Mouse (Mus musculus): ENCODE data around the gene Dand5. TPM values are rescaled to one million over a fixed set of nuclear protein-coding genes. Genes with fewer than 3 reads are reported as not detected.

The Dand5 gene
- polyA plus RNA-seq, 1 experiment from 2014 or later: 5.9 TPM

GRCm38 (mm10) chr8:84775105-84775591, 47.5 kb downstream of the Dand5 start:
- no peaks in the 10 kb centered on the region for H3K9me3 ChIP-seq (ENCODE audit: control insufficient read depth, low read length)
- H3K9ac ChIP-seq (ENCODE audit: low read length): peak overlapping the region; percentile 52; the same call in 1 of the 2 replicates
- peak overlapping the region; percentile 64 for H3K4me2 ChIP-seq (ENCODE audit: low read length)
- H3K36me3 ChIP-seq (ENCODE audit: control insufficient read depth, insufficient read depth, low read length): no peaks in the 10 kb centered on the region
- peak overlapping the region; percentile 69 to 81 for H3K27ac ChIP-seq (replicated peaks in 1 of 2; ENCODE audit: control insufficient read depth in 1 of 2, insufficient read depth in 1 of 2, low read depth in 2 of 2, low read length in 2 of 2)
- peaks cover 20 to 44% of the 10 kb centered on the region in 2 experiments; a peak in 3 of 4 replicates for H3K4me1 ChIP-seq (ENCODE audit: control insufficient read depth in 2 of 2, insufficient read depth in 2 of 2, low read length in 2 of 2)
- no peak for ATAC-seq (ENCODE audit: insufficient number of reproducible peaks, insufficient read depth, low FRiP score, low read depth)
- peaks cover 80% of the 10 kb centered on the region for H3K27me3 ChIP-seq (ENCODE audit: control insufficient read depth, insufficient read depth, low read length)
- 15% methylated on average over 13 of the region's 13 CpGs for WGBS
- H3K4me3 ChIP-seq (ENCODE audit: control insufficient read depth in 1 of 2, insufficient read depth in 1 of 2, low read depth in 1 of 2, low read length in 2 of 2): peak overlapping the region in 1 of 2 experiments; percentile 3; a peak in 1 of 4 replicates

- H3K36me3 ChIP-seq (ENCODE audit: control insufficient read depth, insufficient read depth, low read length): 0 out of 2 replicates have a peak, but pooled peaks cover under 1% of the 10 kb centered on the region
- H3K27me3 ChIP-seq (ENCODE audit: control insufficient read depth, insufficient read depth, low read length): peaks cover 75% of the 10 kb centered on the region
- peak overlapping the region; percentile 64 for H3K4me2 ChIP-seq (ENCODE audit: low read length)
- WGBS: 8% methylated on average over 10 of the region's 10 CpGs
- no peak for ATAC-seq (ENCODE audit: insufficient number of reproducible peaks, insufficient read depth, low FRiP score, low read depth)
- peak overlapping the region in 1 of 2 experiments; percentile 40; a peak in 1 of 4 replicates for H3K4me3 ChIP-seq (ENCODE audit: control insufficient read depth in 1 of 2, insufficient read depth in 1 of 2, low read depth in 1 of 2, low read length in 2 of 2)
- peaks cover 17 to 39% of the 10 kb centered on the region in 2 experiments; a peak in 3 of 4 replicates for H3K4me1 ChIP-seq (ENCODE audit: control insufficient read depth in 2 of 2, insufficient read depth in 2 of 2, low read length in 2 of 2)
- no peaks in the 10 kb centered on the region for H3K9me3 ChIP-seq (ENCODE audit: control insufficient read depth, low read length)
- peak overlapping the region; percentile 41 to 69; a peak in 3 of 4 replicates for H3K27ac ChIP-seq (replicated peaks in 1 of 2; ENCODE audit: control insufficient read depth in 1 of 2, insufficient read depth in 1 of 2, low read depth in 2 of 2, low read length in 2 of 2)
- no peak overlapping the region for H3K9ac ChIP-seq (ENCODE audit: low read length)
These were observed 48.1 kb downstream of the Dand5 start for GRCm38 (mm10) chr8:84774473-84774911.

GRCm38 (mm10) chr8:84773833-84774232, 48.8 kb downstream of the Dand5 start:
- peak; percentile 71 for ATAC-seq (ENCODE audit: insufficient number of reproducible peaks, insufficient read depth, low FRiP score, low read depth)
- H3K9me3 ChIP-seq (ENCODE audit: control insufficient read depth, low read length): no peaks in the 10 kb centered on the region
- H3K4me3 ChIP-seq (ENCODE audit: control insufficient read depth in 1 of 2, insufficient read depth in 1 of 2, low read depth in 1 of 2, low read length in 2 of 2): peak overlapping the region; percentile 28 to 40
- WGBS: under 1% methylated on average over 18 of the region's 19 CpGs
- peaks cover 16 to 37% of the 10 kb centered on the region in 2 experiments; a peak in 3 of 4 replicates for H3K4me1 ChIP-seq (ENCODE audit: control insufficient read depth in 2 of 2, insufficient read depth in 2 of 2, low read length in 2 of 2)
- peak overlapping the region; percentile 64 for H3K4me2 ChIP-seq (ENCODE audit: low read length)
- H3K36me3 ChIP-seq (ENCODE audit: control insufficient read depth, insufficient read depth, low read length): 0 out of 2 replicates have a peak, but pooled peaks cover 7% of the 10 kb centered on the region
- peak overlapping the region in 1 of 2 experiments; percentile 69; a peak in 2 of 4 replicates for H3K27ac ChIP-seq (replicated peaks in 1 of 2; ENCODE audit: control insufficient read depth in 1 of 2, insufficient read depth in 1 of 2, low read depth in 2 of 2, low read length in 2 of 2)
- peak overlapping the region; percentile 57 for H3K9ac ChIP-seq (ENCODE audit: low read length)
- peaks cover 69% of the 10 kb centered on the region for H3K27me3 ChIP-seq (ENCODE audit: control insufficient read depth, insufficient read depth, low read length)

- peak overlapping the region; percentile 57 for H3K9ac ChIP-seq (ENCODE audit: low read length)
- peak overlapping the region; percentile 28 to 40; a peak in 3 of 4 replicates for H3K4me3 ChIP-seq (ENCODE audit: control insufficient read depth in 1 of 2, insufficient read depth in 1 of 2, low read depth in 1 of 2, low read length in 2 of 2)
- WGBS: 8% methylated on average over 9 of the region's 9 CpGs
- 0 out of 2 replicates have a peak, but pooled peaks cover 12% of the 10 kb centered on the region for H3K36me3 ChIP-seq (ENCODE audit: control insufficient read depth, insufficient read depth, low read length)
- H3K9me3 ChIP-seq (ENCODE audit: control insufficient read depth, low read length): no peaks in the 10 kb centered on the region
- H3K4me1 ChIP-seq (ENCODE audit: control insufficient read depth in 2 of 2, insufficient read depth in 2 of 2, low read length in 2 of 2): peaks cover 16 to 37% of the 10 kb centered on the region in 2 experiments; a peak in 3 of 4 replicates
- peaks cover 63% of the 10 kb centered on the region for H3K27me3 ChIP-seq (ENCODE audit: control insufficient read depth, insufficient read depth, low read length)
- peak overlapping the region in 1 of 2 experiments; percentile 69; a peak in 2 of 4 replicates for H3K27ac ChIP-seq (replicated peaks in 1 of 2; ENCODE audit: control insufficient read depth in 1 of 2, insufficient read depth in 1 of 2, low read depth in 2 of 2, low read length in 2 of 2)
- peak overlapping the region; percentile 64 for H3K4me2 ChIP-seq (ENCODE audit: low read length)
- no peak for ATAC-seq (ENCODE audit: insufficient number of reproducible peaks, insufficient read depth, low FRiP score, low read depth)
These were observed 49.3 kb downstream of the Dand5 start for GRCm38 (mm10) chr8:84773304-84773703.

- H3K4me1 ChIP-seq (ENCODE audit: control insufficient read depth in 2 of 2, insufficient read depth in 2 of 2, low read length in 2 of 2): peaks cover 16 to 37% of the 10 kb centered on the region in 2 experiments; a peak in 3 of 4 replicates
- no peak overlapping the region for H3K27ac ChIP-seq (replicated peaks in 1 of 2; ENCODE audit: control insufficient read depth in 1 of 2, insufficient read depth in 1 of 2, low read depth in 2 of 2, low read length in 2 of 2)
- H3K36me3 ChIP-seq (ENCODE audit: control insufficient read depth, insufficient read depth, low read length): peaks cover 13% of the 10 kb centered on the region; the same call in 1 of the 2 replicates
- WGBS: 4% methylated on average over 2 of the region's 3 CpGs
- no peak for ATAC-seq (ENCODE audit: insufficient number of reproducible peaks, insufficient read depth, low FRiP score, low read depth)
- H3K27me3 ChIP-seq (ENCODE audit: control insufficient read depth, insufficient read depth, low read length): peaks cover 57% of the 10 kb centered on the region
- no peak overlapping the region for H3K4me2 ChIP-seq (ENCODE audit: low read length)
- H3K9me3 ChIP-seq (ENCODE audit: control insufficient read depth, low read length): no peaks in the 10 kb centered on the region
- no peak overlapping the region; the same call in 1 of the 2 replicates for H3K9ac ChIP-seq (ENCODE audit: low read length)
- no peak overlapping the region for H3K4me3 ChIP-seq (ENCODE audit: control insufficient read depth in 1 of 2, insufficient read depth in 1 of 2, low read depth in 1 of 2, low read length in 2 of 2)
These were observed 50.0 kb downstream of the Dand5 start for GRCm38 (mm10) chr8:84772628-84773027.

- Histone ChIP-seq H3K9me3 (ENCODE audit: control insufficient read depth, low read length) (no peaks in the 10 kb centered on the region), H3K4me1 (ENCODE audit: control insufficient read depth in 2 of 2, insufficient read depth in 2 of 2, low read length in 2 of 2) (peaks cover 16 to 37% of the 10 kb centered on the region in 2 experiments; a peak in 3 of 4 replicates), H3K36me3 (ENCODE audit: control insufficient read depth, insufficient read depth, low read length) (peaks cover 17% of the 10 kb centered on the region; the same call in 1 of the 2 replicates), H3K4me2 (ENCODE audit: low read length) (peak overlapping the region; percentile 37), H3K27me3 (ENCODE audit: control insufficient read depth, insufficient read depth, low read length) (peaks cover 50% of the 10 kb centered on the region), H3K27ac (replicated peaks in 1 of 2; ENCODE audit: control insufficient read depth in 1 of 2, insufficient read depth in 1 of 2, low read depth in 2 of 2, low read length in 2 of 2) (no peak overlapping the region), H3K9ac (ENCODE audit: low read length) (no peak overlapping the region), H3K4me3 (ENCODE audit: control insufficient read depth in 1 of 2, insufficient read depth in 1 of 2, low read depth in 1 of 2, low read length in 2 of 2) (peak overlapping the region in 1 of 2 experiments; percentile 10; a peak in 1 of 4 replicates)
- 18% methylated on average over 34 of the region's 34 CpGs for WGBS
- no peak for ATAC-seq (ENCODE audit: insufficient number of reproducible peaks, insufficient read depth, low FRiP score, low read depth)
These were observed 50.7 kb downstream of the Dand5 start for GRCm38 (mm10) chr8:84771941-84772378.

- WGBS: 57% methylated on average over 5 of the region's 5 CpGs
- no peak overlapping the region for H3K9ac ChIP-seq (ENCODE audit: low read length)
- H3K9me3 ChIP-seq (ENCODE audit: control insufficient read depth, low read length): no peaks in the 10 kb centered on the region
- H3K4me3 ChIP-seq (ENCODE audit: control insufficient read depth in 1 of 2, insufficient read depth in 1 of 2, low read depth in 1 of 2, low read length in 2 of 2): no peak overlapping the region
- peaks cover 17% of the 10 kb centered on the region; the same call in 1 of the 2 replicates for H3K36me3 ChIP-seq (ENCODE audit: control insufficient read depth, insufficient read depth, low read length)
- no peak overlapping the region for H3K27ac ChIP-seq (replicated peaks in 1 of 2; ENCODE audit: control insufficient read depth in 1 of 2, insufficient read depth in 1 of 2, low read depth in 2 of 2, low read length in 2 of 2)
- peaks cover 16 to 37% of the 10 kb centered on the region in 2 experiments; a peak in 3 of 4 replicates for H3K4me1 ChIP-seq (ENCODE audit: control insufficient read depth in 2 of 2, insufficient read depth in 2 of 2, low read length in 2 of 2)
- no peak for ATAC-seq (ENCODE audit: insufficient number of reproducible peaks, insufficient read depth, low FRiP score, low read depth)
- H3K4me2 ChIP-seq (ENCODE audit: low read length): no peak overlapping the region
- peaks cover 42% of the 10 kb centered on the region for H3K27me3 ChIP-seq (ENCODE audit: control insufficient read depth, insufficient read depth, low read length)
These were observed 51.5 kb downstream of the Dand5 start for GRCm38 (mm10) chr8:84771000-84771687.

Measured in heart, embryonic 14.5 days (tissue).